Mouse (Mus musculus): ENCODE data around the gene Mre11a. TPM values are rescaled to one million over a fixed set of nuclear protein-coding genes. Genes with fewer than 3 reads are reported as not detected.

Gene Mre11a
- polyA plus RNA-seq, 1 experiment from 2014 or later = 22.1 TPM

DNA sequence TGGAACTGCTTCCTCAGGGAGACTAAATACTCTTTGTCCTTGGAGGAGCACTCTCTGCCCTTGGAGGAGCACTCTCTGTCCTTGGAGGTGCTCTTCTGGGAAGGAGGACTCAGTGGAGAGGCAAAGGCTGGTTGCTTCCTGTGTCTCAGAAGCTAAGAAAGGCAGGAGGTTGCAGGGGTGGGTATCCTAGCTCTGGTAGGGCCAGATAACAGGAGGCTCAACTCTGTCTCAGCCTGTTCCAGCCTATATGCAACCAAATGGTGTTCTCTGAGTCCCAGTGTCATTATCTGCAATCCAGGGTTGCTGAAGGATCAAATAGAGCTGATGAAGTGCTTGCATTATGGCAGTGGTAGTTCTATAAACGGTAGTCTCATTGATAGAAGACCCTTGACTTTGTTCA lies 101.5 kb downstream of the Mre11a start:
- Histone ChIP-seq H3K27me3 (ENCODE audit: control insufficient read depth, insufficient read depth, low read length) (no peaks in the 10 kb centered on the region), H3K36me3 (ENCODE audit: control insufficient read depth, insufficient read depth, low read length) (no peaks in the 10 kb centered on the region), H3K4me2 (no peak overlapping the region), H3K9ac (ENCODE audit: low read depth, low read length) (no peak overlapping the region), H3K27ac (ENCODE audit: low read depth, low read length) (no peak overlapping the region), H3K4me1 (ENCODE audit: control insufficient read depth, insufficient read depth, low read length) (no peaks in the 10 kb centered on the region), H3K4me3 (ENCODE audit: low read depth, low read length) (no peak overlapping the region), H3K9me3 (replicated peaks; ENCODE audit: control insufficient read depth, low read length) (no peaks in the 10 kb centered on the region)
- 57% methylated on average over 1 of the region's 1 CpGs for WGBS (ENCODE audit: insufficient replicate concordance)
- ATAC-seq (replicated peaks; ENCODE audit: insufficient number of reproducible peaks, low FRiP score, low TSS enrichment) = no peak

Other genes with a start within 250 kb of the Mre11a start
- 21.3 and 23.8 TPM in 2 replicates for gene Amotl1, start 139.6 kb upstream of the Mre11a start, polyA plus RNA-seq (2014; fragmentation: Nextera tagmentation; extraction: Ambion mirVana)
- gene Piwil4, start 43.9 kb upstream of the Mre11a start, polyA plus RNA-seq (2014; fragmentation: Nextera tagmentation; extraction: Ambion mirVana) = not detected in 2 replicates
- 1.4 TPM in 2 replicates for gene Fut4, start 32.3 kb upstream of the Mre11a start, polyA plus RNA-seq (2014; fragmentation: Nextera tagmentation; extraction: Ambion mirVana)
- gene 1700012B09Rik, start 13.6 kb upstream of the Mre11a start, polyA plus RNA-seq (2014; fragmentation: Nextera tagmentation; extraction: Ambion mirVana) = not detected in 2 replicates
- 28.9 and 34.0 TPM in 2 replicates for gene Ankrd49, start 202 bp downstream of the Mre11a start, polyA plus RNA-seq (2014; fragmentation: Nextera tagmentation; extraction: Ambion mirVana)
- gene Gpr83, start 75.6 kb downstream of the Mre11a start, polyA plus RNA-seq (2014; fragmentation: Nextera tagmentation; extraction: Ambion mirVana) = 0.11 TPM in 1 of 2 replicates, not detected in the other
- not detected in 2 replicates for gene Izumo1r, start 119.3 kb downstream of the Mre11a start, polyA plus RNA-seq (2014; fragmentation: Nextera tagmentation; extraction: Ambion mirVana)